Mouse (Mus musculus) neural tube, embryonic 15.5 days (tissue): Measurements from ENCODE around the gene Icos. TPM values are rescaled to one million over a fixed set of nuclear protein-coding genes. Genes with fewer than 3 reads are reported as not detected.

Source experiments
- ATAC-seq: fragments of 200-750 bp; cut with Nextera tagmentation; 2 replicates; pipeline ENCODE4 v1.8.0; 2017; ENCODE audit warnings: mild to moderate bottlenecking, moderate TSS enrichment, moderate library complexity; ENCODE audit not compliant: low FRiP score
- H3K27ac ChIP-seq: fragments of 300-500 bp; sonication (generic); replicated peaks from 2 replicates; pipeline ENCODE4 v1.5.1; 2015; ENCODE audit warnings: mild to moderate bottlenecking, inconsistent platforms
- H3K27me3 ChIP-seq: fragments of 300-500 bp; sonication (generic); replicated peaks from 2 replicates; pipeline ENCODE4 v1.6.1; 2015; ENCODE audit warnings: inconsistent platforms
- H3K36me3 ChIP-seq: fragments of 300-500 bp; sonication (generic); 2 replicates; pipeline ENCODE4 v1.6.1; 2015; ENCODE audit warnings: inconsistent platforms
- H3K4me1 ChIP-seq: fragments of 300-500 bp; sonication (generic); 2 replicates; pipeline ENCODE4 v1.6.1; 2015; ENCODE audit warnings: inconsistent platforms
- H3K4me2 ChIP-seq: fragments of 300-500 bp; sonication (generic); 2 replicates; pipeline ENCODE4 v1.6.1; 2015; ENCODE audit warnings: inconsistent platforms, mild to moderate bottlenecking, moderate library complexity
- H3K4me3 ChIP-seq: fragments of 300-500 bp; sonication (generic); replicated peaks from 2 replicates; pipeline ENCODE4 v1.5.1; 2015; ENCODE audit warnings: mild to moderate bottlenecking, inconsistent platforms
- H3K9ac ChIP-seq: fragments of 300-500 bp; sonication (generic); replicated peaks from 2 replicates; pipeline ENCODE4 v1.6.1; 2015; ENCODE audit warnings: mild to moderate bottlenecking, inconsistent platforms
- H3K9me3 ChIP-seq: fragments of 300-500 bp; sonication (generic); replicated peaks from 2 replicates; pipeline ENCODE4 v1.6.1; 2016; ENCODE audit warnings: inconsistent platforms
- WGBS: fragments of 180-500 bp; shearing (Covaris S2); methylation state at CpG from one replicate; pipeline ENCODE4 v1.1.7; 2015; ENCODE audit warnings: mixed read lengths; 5-methylcytosine and 5-hydroxymethylcytosine counted together
- polyA plus RNA-seq: library from polyadenylated mRNA; unstranded; fragments of >200 nt; fragmentation: Nextera tagmentation; extraction: Ambion mirVana; gene quantifications from 2 replicates; pipeline ENCODE4 v1.2.1, GENCODE M21; 2015

Gene Icos
- 0.12 and 1.8 TPM in 2 replicates for polyA plus RNA-seq

DNA sequence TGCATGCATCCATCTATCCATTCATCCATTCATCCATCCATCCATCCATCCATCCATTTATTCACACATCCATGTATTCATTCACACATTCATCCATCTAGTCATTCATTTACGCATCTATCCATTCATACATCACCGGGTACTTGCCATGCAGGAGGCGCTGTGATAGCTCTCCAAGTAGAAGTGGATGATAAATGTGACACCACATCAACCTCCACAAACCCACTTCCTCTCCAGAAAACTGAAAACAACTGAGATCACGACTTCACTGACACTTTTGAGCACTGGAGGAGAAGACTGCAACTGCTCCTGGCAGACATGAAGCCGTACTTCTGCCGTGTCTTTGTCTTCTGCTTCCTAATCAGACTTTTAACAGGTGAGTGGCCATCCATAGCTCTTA is at the start of gene Icos:
Gene Icos (plus strand): TSS at position 287 of the 400 bp plus-strand sequence.
- Histone ChIP-seq H3K9ac (no peak within 1 kb of the TSS), H3K27me3 (no peaks in the 10 kb centered on the region), H3K36me3 (no peaks in the 10 kb centered on the region), H3K9me3 (no peaks in the 10 kb centered on the region), H3K4me1 (no peaks in the 10 kb centered on the region), H3K27ac (no peak within 1 kb of the TSS), H3K4me2 (no peak within 1 kb of the TSS), H3K4me3 (no peak within 1 kb of the TSS)
- no peak for ATAC-seq
- WGBS = 84% methylated on average over 6 of the region's 6 CpGs

DNA sequence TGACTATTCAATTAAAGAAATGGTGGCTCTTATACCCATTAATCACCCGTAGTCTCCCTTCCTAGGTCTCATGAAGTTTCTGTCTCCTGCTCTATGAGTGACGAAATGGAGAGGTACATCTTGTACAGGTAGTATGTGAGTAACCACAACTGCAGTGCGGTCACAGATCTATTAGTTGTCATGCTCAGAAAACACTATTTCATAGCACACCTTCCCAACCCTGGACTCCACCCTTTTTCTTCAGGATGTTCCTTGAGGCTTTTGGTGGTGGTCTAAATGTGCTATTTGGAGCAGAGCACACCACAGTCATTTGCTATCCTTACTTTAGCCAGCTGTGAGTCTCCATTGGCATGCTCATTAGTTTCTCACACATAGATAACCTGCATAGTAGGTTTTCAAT is 48.7 kb upstream of the Icos start:
- H3K36me3 ChIP-seq = no peaks in the 10 kb centered on the region
- H3K4me3 ChIP-seq = no peak overlapping the region
- 93% methylated on average over 3 of the region's 3 CpGs for WGBS
- H3K27me3 ChIP-seq = no peaks in the 10 kb centered on the region
- H3K27ac ChIP-seq = no peak overlapping the region
- no peaks in the 10 kb centered on the region for H3K4me1 ChIP-seq
- H3K9ac ChIP-seq = no peak overlapping the region
- no peak for ATAC-seq
- no peaks in the 10 kb centered on the region for H3K9me3 ChIP-seq
- no peak overlapping the region for H3K4me2 ChIP-seq

DNA sequence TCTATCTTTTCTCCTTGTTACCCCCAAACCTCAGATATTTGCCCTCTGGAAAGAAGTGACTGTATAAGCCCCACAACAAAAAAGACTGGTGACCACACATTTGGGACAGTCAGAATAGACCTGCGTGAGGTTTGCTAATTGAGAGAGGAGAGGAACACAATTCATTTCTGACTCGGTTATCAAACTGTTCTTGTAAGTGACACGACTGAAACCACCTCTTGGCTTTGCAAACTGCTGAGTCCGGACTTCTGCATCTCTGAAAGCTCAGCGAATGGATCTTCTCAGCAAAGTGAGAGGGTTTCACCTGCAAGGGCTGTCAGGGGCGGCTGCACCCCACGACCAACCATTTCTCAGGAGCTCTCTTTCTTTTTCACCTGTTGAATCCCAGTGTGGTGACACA is 47.3 kb upstream of the Icos start:
- 89% methylated on average over 7 of the region's 7 CpGs for WGBS
- Histone ChIP-seq H3K27me3 (no peaks in the 10 kb centered on the region), H3K4me2 (no peak overlapping the region), H3K9me3 (no peaks in the 10 kb centered on the region), H3K4me3 (no peak overlapping the region), H3K9ac (no peak overlapping the region), H3K27ac (no peak overlapping the region), H3K4me1 (peaks cover 2% of the 10 kb centered on the region; the same call in 1 of the 2 replicates), H3K36me3 (no peaks in the 10 kb centered on the region)
- ATAC-seq = no peak

DNA sequence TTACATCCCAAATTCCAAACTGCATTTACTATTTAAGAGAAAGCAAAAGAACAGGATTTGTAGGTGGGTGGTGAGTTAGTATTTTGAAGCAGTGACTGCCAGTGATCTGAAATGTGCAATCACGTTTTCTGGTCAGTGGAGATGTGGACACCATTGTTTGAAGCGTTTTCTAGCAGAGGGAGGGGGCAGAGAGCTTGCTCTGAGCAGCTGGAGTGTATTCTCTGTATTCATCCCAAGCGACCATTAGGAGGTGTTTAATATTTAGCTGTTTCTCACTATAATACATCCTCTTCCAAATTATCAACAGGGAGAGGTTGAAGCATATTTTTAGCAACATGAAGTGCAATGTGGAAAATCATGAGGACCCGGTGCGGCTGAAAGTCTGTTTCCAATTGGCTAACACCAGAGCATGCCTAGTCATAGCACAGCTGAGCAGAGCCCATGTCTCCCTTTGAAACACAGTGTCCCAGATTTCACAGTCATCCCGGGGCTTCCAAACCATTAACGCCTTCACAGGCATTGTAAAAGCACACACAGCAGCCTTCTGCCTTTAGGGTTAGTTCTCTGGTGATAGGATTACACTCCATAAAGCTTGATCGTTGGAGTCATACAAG is 41.7 kb upstream of the Icos start:
- H3K4me2 ChIP-seq = peak overlapping the region; percentile 37
- H3K4me1 ChIP-seq = peaks cover 15% of the 10 kb centered on the region; the same call in 1 of the 2 replicates
- H3K9ac ChIP-seq = no peak overlapping the region
- no peaks in the 10 kb centered on the region for H3K27me3 ChIP-seq
- no peaks in the 10 kb centered on the region for H3K9me3 ChIP-seq
- ATAC-seq = peak; percentile 84
- no peaks in the 10 kb centered on the region for H3K36me3 ChIP-seq
- peak overlapping the region; percentile 56 for H3K27ac ChIP-seq
- 23% methylated on average over 8 of the region's 8 CpGs for WGBS
- H3K4me3 ChIP-seq = no peak overlapping the region

DNA sequence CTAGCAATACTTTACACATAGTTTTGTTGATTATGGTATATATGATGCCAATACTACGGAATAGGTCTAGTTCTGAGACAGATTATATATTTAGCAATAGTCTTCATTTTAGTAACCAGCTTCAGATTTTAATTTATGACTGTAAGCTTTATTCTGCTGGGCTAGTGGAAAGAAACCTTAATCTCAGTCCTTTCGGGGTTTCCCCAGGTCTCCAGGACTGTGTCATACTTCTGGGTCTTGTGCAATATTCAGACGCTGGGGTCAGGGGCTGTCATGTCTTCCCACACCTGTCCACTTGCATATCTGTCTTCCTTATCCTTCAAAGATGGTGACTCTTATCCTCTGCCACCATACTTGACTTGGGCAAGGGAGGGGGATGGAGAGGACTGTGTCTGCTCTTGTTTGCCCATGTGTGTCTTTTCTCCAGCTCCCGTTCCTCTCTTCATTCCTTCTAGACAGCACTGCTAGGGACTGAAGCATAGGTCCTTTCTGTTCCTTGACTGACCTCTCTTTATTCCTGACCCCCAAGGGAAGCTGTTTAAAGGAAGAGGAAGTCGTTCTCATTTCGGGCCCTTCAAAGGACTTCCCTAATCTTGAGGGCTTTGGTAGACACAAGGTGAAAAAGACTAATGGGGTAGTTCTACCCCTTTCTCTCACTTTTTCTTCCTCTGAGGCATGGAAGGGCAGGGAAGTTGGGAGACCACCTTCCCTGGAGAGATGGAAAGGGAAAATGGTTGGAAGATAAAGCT is 40.6 kb upstream of the Icos start:
- no peak overlapping the region for H3K4me3 ChIP-seq
- no peaks in the 10 kb centered on the region for H3K36me3 ChIP-seq
- H3K4me2 ChIP-seq = no peak overlapping the region
- H3K9ac ChIP-seq = no peak overlapping the region
- H3K27ac ChIP-seq = no peak overlapping the region
- no peak for ATAC-seq
- no peaks in the 10 kb centered on the region for H3K9me3 ChIP-seq
- H3K27me3 ChIP-seq = no peaks in the 10 kb centered on the region
- WGBS = 84% methylated on average over 6 of the region's 6 CpGs
- peaks cover 15% of the 10 kb centered on the region; the same call in 1 of the 2 replicates for H3K4me1 ChIP-seq

DNA sequence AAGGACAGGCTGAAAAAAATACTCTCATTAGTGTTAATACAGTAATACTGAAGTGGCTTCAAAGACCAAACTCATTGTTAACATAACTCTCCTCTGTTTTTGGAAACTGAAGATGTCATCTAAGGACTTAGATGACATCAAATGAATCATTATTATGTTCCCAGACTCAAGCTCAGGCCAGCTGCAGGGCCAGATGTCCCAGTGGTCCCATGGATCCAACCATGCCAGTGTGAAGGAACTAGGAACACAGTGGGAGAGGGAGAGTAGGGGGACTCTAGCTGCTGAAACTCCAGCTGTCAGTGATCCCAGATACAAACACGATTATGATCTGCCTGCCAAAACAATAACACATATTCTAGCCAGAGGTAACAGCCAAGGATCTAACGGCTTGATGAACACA is 39.5 kb upstream of the Icos start:
- Histone ChIP-seq H3K9me3 (no peaks in the 10 kb centered on the region), H3K4me2 (no peak overlapping the region), H3K27ac (no peak overlapping the region), H3K9ac (no peak overlapping the region), H3K4me1 (peaks cover 15% of the 10 kb centered on the region; the same call in 1 of the 2 replicates), H3K27me3 (no peaks in the 10 kb centered on the region), H3K36me3 (no peaks in the 10 kb centered on the region), H3K4me3 (no peak overlapping the region)
- no peak for ATAC-seq
- 73% methylated on average over 2 of the region's 2 CpGs for WGBS

DNA sequence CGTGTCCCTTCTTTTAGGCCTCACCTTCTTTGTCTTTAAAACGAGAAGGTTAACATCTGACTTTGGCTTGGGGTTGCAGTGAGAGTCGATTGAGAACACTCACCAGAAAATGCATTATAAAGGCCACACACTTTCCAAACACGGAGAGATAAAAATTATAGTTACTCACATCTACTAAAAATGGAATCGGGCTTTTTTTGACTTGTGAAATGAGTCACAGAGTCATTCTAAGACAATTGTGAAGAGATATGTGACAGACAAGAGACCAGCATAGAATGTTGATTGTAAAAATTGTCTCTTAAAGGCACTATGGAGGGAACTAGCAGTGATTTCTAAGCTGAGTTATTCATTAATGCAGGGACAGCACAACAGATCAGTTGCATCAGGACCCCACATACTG is 38.8 kb upstream of the Icos start:
- ATAC-seq = no peak
- H3K9me3 ChIP-seq = no peaks in the 10 kb centered on the region
- H3K27ac ChIP-seq = no peak overlapping the region
- peaks cover 15% of the 10 kb centered on the region; the same call in 1 of the 2 replicates for H3K4me1 ChIP-seq
- H3K4me3 ChIP-seq = no peak overlapping the region
- no peaks in the 10 kb centered on the region for H3K36me3 ChIP-seq
- H3K4me2 ChIP-seq = no peak overlapping the region
- H3K27me3 ChIP-seq = no peaks in the 10 kb centered on the region
- 88% methylated on average over 5 of the region's 5 CpGs for WGBS
- H3K9ac ChIP-seq = no peak overlapping the region

DNA sequence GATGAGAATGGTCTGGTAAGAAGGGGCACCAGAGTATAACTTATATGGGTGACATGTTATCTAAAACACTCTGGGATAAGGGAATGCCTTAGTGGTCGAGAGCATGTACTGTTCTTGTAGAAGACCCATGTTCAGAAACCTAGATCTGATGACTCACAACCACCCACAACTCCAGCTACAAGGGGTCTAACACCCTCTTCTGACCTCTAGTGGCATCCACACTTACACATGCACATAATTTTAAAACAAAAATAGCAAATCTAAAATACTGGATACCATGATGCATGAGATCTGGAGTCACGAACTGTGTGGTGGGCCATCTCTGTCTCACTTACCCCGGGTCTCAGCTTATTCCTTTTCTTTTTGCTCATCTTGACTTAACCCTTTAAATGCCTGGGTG is 37.7 kb upstream of the Icos start:
- H3K27me3 ChIP-seq = no peaks in the 10 kb centered on the region
- H3K9ac ChIP-seq = no peak overlapping the region
- peaks cover 15% of the 10 kb centered on the region; the same call in 1 of the 2 replicates for H3K4me1 ChIP-seq
- no peaks in the 10 kb centered on the region for H3K36me3 ChIP-seq
- H3K9me3 ChIP-seq = no peaks in the 10 kb centered on the region
- no peak overlapping the region for H3K4me2 ChIP-seq
- H3K27ac ChIP-seq = no peak overlapping the region
- no peak for ATAC-seq
- no peak overlapping the region for H3K4me3 ChIP-seq
- WGBS = 76% methylated on average over 3 of the region's 3 CpGs

DNA sequence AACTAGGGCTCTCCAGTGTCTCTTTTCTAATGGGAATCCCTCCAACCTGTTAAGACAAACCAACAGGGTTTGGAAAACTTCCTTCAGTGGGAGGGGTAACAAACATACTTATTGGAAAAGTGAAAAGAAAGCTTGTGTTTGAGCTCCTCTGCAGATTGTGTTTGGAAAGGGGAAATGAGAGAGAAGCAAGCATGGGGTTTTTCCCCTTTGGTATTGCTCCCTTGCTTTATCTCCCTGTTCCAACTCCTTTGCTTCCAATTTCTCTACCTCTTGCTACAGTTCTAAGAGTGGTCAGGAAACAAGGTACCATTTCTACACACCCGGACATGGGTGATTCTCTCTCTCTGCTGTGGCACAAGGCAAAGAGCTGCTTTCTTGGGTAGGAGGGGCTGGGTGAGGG is 37.1 kb upstream of the Icos start:
- no peak for ATAC-seq
- peaks cover 11% of the 10 kb centered on the region; the same call in 1 of the 2 replicates for H3K4me1 ChIP-seq
- no peaks in the 10 kb centered on the region for H3K9me3 ChIP-seq
- no peaks in the 10 kb centered on the region for H3K27me3 ChIP-seq
- H3K27ac ChIP-seq = no peak overlapping the region
- no peaks in the 10 kb centered on the region for H3K36me3 ChIP-seq
- no peak overlapping the region for H3K9ac ChIP-seq
- H3K4me3 ChIP-seq = no peak overlapping the region
- no peak overlapping the region for H3K4me2 ChIP-seq
- WGBS = 100% methylated on average over 1 of the region's 1 CpGs

DNA sequence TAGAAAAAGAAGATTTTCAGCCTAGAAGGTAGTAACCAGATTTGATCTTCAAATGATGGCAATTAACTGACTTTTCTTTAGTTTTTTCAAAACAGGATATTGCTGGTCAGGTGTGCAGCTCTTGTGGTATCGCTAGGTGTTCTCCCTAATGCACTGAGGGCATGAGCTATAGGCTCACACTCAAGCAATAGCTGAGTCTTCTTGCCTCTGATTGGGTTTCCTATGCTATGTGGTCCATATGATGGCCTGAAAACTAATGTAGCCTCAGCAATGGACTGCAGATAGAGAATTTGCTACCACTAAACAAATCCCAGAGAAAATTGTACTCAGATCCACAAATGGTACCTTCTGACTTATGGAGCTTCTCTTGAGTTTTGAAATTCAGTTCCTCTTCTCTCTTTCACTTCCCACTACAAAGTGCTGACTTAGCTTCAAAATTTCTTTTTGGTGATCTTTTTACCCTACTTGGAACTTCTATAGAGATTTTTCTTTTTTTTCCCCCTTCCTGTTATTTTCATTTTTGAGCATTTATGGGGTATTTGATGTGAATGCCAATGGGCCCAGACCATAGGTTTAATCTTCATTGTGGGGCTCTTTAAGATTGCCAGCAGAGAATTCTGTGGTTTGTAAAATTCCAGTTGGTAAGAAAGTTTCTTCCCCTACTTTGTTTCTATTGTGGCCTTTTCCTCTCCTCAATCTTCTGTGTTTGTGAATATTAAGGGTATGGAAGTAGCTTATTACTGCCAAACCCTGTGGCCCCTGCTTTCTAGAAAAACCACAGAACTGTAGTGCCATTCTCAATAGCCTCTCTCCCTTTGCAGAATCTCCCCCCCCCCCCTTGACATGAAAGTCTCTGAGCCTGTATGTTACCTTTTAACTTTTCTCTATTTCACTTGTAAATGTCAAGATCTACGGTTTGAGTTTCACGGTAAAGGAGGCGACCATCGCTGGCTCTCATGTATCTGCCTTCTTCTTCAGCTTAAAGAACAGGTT is 36.4 kb upstream of the Icos start:
- H3K27ac ChIP-seq = no peak overlapping the region
- H3K27me3 ChIP-seq = no peaks in the 10 kb centered on the region
- H3K9me3 ChIP-seq = no peaks in the 10 kb centered on the region
- WGBS = 94% methylated on average over 5 of the region's 5 CpGs
- no peak overlapping the region for H3K4me2 ChIP-seq
- H3K36me3 ChIP-seq = no peaks in the 10 kb centered on the region
- peaks cover 3% of the 10 kb centered on the region; the same call in 1 of the 2 replicates for H3K4me1 ChIP-seq
- no peak overlapping the region for H3K4me3 ChIP-seq
- H3K9ac ChIP-seq = no peak overlapping the region
- no peak for ATAC-seq

DNA sequence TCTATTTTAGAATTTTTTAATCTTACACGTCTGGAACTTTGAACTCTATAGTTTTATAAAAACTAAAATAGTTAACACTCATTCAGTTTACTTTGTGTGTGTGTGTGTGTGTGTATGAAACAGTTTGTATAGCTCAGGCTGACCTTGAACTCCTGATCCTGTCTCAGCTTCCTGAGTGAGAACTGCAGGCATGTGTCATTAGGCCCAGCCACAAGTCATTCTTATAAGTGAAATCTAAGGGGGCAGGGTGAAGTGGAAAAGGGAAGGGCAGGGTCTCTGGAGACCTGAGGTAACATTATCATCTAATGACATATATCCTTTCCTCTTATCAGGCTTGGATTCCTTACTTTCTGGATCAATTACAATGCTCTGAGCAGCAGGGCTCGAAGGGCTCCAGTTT is 34.8 kb upstream of the Icos start:
- H3K27ac ChIP-seq = no peak overlapping the region
- no peaks in the 10 kb centered on the region for H3K27me3 ChIP-seq
- ATAC-seq = no peak
- H3K4me2 ChIP-seq = no peak overlapping the region
- WGBS = 87% methylated on average over 2 of the region's 2 CpGs
- H3K9ac ChIP-seq = no peak overlapping the region
- H3K36me3 ChIP-seq = no peaks in the 10 kb centered on the region
- no peaks in the 10 kb centered on the region for H3K4me1 ChIP-seq
- H3K9me3 ChIP-seq = no peaks in the 10 kb centered on the region
- no peak overlapping the region for H3K4me3 ChIP-seq
